Mouse (Mus musculus): ENCODE results near the gene Hist1h2bg. TPM values are rescaled to one million over a fixed set of nuclear protein-coding genes. Genes with fewer than 3 reads are reported as not detected.
A peak's percentile ranks its signal among the peaks of the same experiment; 100 is the strongest.
"Not testable (repeated sequence)": the region's sequence is repeated elsewhere in the genome, so short reads cannot be mapped to it uniquely, and the experiment has no call there.

Gene Hist1h2bg
- total RNA-seq, 2 experiments from 2014 or later, result 386 to 1,210 TPM

DNA sequence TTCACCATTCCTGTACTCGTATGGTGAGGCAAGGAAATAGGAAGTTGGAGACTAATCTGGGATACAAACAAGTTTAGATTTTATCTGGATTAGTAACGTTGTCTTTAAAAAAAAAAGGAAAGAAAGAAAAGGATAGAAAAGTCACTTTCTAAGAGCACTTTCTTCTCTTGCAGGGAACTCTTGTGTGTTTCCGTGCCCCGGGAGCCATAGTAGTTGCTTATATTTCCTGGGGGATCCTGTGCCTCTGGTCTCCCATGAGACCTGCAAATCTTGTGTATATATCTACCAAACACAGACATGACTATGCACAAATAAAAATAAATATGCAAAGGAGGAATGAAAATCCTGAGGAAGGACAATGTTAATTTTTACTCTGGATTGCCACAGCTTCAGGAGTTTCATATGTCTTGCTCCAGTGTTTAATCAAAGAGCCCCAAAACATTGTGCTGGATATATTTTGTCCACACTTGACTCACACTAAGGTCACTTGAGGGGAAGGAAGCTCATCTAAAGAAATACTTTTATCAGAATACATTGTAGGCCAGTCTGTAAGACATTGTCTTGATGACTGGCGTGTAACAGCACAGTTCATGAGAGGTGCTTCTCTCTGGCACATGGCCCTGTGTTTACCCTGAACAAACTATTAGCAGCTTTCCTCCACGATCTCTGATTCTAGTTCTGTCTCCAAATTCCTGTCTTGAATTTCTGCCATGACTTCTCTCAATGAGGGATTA, 5.9 kb downstream of the Hist1h2bg start:
- no peak for ATAC-seq (replicated peaks; ENCODE audit: low FRiP score, low TSS enrichment, poor library complexity, severe bottlenecking)

DNA sequence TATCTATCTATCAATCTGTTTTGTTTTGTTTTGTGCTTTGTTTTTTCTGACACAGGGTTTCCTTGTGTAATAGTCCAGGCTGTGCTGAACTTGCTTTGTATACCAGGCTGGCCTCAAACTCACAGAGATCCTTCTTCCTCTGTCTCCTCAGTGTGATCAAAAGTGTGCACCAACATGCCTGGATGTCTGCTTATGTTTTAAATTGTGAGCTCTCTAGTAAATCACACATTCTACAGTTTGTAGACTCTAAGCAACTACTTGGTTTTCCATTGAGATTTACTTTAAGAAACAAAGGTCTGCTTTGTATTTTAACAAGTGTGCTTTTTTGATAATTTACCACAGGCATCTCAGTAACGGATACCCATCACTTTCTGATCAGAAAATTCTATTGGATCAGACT, 6.6 kb downstream of the Hist1h2bg start:
- ATAC-seq (replicated peaks; ENCODE audit: low FRiP score, low TSS enrichment, poor library complexity, severe bottlenecking), result no peak

GRCm38 (mm10) chr13:23581408-23582218, 10.4 kb downstream of the Hist1h2bg start, which contains the start of gene Hist1h4d:
Gene Hist1h4d (plus strand): TSS chr13:23581598.
- peak; percentile 67 for ATAC-seq (replicated peaks; ENCODE audit: low FRiP score, low TSS enrichment, poor library complexity, severe bottlenecking)

GRCm38 (mm10) chr13:23582219-23583056, 11.2 kb downstream of the Hist1h2bg start:
- ATAC-seq (replicated peaks; ENCODE audit: low FRiP score, low TSS enrichment, poor library complexity, severe bottlenecking), result peak; percentile 31

DNA sequence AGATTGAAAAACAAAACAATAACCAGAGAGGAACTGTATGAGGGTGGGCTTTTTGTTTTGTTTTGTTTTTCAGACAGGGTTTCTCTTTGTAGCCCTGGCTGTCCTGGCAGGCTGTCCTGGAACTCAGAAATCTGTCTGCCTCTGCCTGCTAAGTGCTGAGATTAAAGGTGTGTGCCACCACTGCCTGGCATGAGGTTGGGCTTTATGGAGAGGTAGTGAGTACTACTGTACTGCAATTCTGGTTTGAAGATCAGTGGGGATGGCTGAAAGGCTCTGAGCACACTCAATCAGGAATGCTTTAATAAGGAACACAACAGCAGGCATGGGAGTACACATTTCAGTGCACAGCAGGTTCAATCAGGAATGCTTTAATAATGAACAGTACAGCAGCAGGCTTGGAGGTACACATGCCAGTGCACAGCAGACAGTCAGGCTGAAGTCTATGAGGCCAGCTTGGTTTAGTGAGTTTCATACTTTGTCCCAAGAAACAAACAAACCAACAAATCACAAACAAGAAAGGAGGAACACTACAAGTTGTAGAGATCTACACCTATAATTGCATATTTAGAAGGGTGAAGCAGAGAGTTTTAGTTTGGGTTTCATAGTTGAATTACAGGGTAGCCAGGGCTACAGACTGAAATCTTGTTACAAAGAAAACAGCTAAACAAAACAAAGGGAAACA, 12.3 kb downstream of the Hist1h2bg start:
- no peak for ATAC-seq (replicated peaks; ENCODE audit: low FRiP score, low TSS enrichment, poor library complexity, severe bottlenecking)

- ATAC-seq (replicated peaks; ENCODE audit: low FRiP score, low TSS enrichment, poor library complexity, severe bottlenecking), result no peak
These were observed 13.1 kb downstream of the Hist1h2bg start for GRCm38 (mm10) chr13:23584331-23584730.

- ATAC-seq (replicated peaks; ENCODE audit: low FRiP score, low TSS enrichment, poor library complexity, severe bottlenecking), result peak; percentile 16
These were observed 13.8 kb downstream of the Hist1h2bg start for GRCm38 (mm10) chr13:23585029-23585441.

DNA sequence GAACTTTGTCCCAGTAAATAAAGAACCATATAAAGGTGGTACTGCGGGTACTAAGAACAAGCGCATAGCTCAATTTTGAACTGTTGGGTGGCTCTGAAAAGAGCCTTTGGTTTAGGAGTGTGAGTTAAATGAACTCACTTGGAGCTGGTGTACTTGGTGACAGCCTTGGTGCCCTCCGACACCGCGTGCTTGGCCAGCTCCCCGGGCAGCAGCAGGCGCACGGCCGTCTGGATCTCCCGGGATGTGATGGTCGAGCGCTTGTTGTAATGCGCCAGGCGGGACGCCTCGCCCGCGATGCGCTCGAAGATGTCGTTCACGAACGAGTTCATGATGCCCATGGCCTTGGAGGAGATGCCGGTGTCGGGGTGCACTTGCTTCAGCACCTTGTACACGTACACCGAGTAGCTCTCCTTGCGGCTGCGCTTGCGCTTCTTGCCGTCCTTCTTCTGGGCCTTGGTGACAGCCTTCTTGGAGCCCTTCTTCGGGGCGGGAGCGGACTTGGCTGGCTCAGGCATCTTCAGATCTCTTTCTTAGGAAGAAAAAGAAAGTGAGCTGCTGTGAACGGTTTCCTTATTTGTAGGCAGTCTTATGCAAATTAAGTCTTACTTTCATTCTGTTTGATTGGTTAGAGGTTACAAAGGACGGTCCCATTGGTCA, 14.4 kb downstream of the Hist1h2bg start:
- peak; percentile 70 for ATAC-seq (replicated peaks; ENCODE audit: low FRiP score, low TSS enrichment, poor library complexity, severe bottlenecking)

- no peak for ATAC-seq (replicated peaks; ENCODE audit: low FRiP score, low TSS enrichment, poor library complexity, severe bottlenecking)
These were observed 15.1 kb downstream of the Hist1h2bg start for GRCm38 (mm10) chr13:23586099-23586939.

DNA sequence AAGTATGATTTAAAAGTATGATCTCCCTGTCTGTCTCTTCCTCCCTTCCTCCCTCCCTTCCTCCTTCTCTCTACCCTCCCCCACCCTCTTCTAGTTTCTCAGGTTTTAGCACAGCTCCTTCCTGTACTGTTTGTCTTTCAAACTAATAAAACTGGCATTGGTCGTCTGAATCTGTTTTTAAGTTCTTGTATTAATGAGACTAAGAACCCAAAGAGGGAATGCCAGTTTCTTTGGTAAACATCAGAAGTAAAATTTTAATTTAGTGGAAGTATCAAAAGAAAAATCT, 15.7 kb downstream of the Hist1h2bg start:
- ATAC-seq (replicated peaks; ENCODE audit: low FRiP score, low TSS enrichment, poor library complexity, severe bottlenecking), result no peak

DNA sequence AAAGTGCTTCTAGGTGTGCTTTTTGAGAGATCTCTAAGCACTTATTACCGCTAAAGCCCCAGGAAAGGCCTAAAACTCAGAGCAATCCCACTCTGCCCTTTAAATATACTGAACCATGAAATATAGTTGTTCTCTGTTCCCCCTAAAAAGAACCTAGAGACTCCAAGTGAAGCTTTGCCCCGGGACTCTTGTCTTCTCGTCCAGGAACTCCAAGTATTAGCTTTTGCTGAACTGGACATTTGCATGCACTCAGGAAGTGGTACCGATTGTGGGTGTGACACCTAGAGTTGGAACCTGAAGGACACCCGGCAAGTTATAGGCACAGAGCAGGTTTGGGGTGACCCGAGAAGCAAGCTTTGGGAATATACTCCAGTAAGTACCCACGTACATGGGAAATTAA, 20.0 kb downstream of the Hist1h2bg start:
- ATAC-seq (replicated peaks; ENCODE audit: low FRiP score, low TSS enrichment, poor library complexity, severe bottlenecking), result no peak

GRCm38 (mm10) chr13:23591886-23592285, 20.7 kb downstream of the Hist1h2bg start:
- ATAC-seq (replicated peaks; ENCODE audit: low FRiP score, low TSS enrichment, poor library complexity, severe bottlenecking), result not testable (repeated sequence)

DNA sequence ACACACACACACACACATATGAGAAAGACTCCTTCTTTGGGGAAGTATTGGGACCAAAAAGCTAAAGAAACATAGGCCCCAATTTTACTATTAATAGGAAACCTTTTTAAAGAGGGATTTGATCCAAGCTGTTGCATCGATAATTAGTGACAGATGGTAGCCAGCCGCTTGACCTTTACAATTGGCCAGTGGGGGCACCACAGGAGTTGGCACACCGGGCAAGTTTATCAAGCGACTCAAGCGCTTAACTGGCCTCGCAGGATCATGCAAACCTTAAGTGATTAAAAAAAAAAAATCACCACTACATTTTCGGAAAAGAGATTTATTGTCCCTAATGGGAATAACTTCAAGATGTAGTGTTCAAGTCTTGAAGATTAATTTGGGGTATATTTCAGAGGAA, 21.4 kb downstream of the Hist1h2bg start:
- ATAC-seq (replicated peaks; ENCODE audit: low FRiP score, low TSS enrichment, poor library complexity, severe bottlenecking), result no peak

- no peak for ATAC-seq (replicated peaks; ENCODE audit: low FRiP score, low TSS enrichment, poor library complexity, severe bottlenecking)
These were observed 22.0 kb downstream of the Hist1h2bg start for GRCm38 (mm10) chr13:23593051-23593770.

- ATAC-seq (replicated peaks; ENCODE audit: low FRiP score, low TSS enrichment, poor library complexity, severe bottlenecking), result no peak
These were observed 24.0 kb downstream of the Hist1h2bg start for GRCm38 (mm10) chr13:23595185-23595584.

DNA sequence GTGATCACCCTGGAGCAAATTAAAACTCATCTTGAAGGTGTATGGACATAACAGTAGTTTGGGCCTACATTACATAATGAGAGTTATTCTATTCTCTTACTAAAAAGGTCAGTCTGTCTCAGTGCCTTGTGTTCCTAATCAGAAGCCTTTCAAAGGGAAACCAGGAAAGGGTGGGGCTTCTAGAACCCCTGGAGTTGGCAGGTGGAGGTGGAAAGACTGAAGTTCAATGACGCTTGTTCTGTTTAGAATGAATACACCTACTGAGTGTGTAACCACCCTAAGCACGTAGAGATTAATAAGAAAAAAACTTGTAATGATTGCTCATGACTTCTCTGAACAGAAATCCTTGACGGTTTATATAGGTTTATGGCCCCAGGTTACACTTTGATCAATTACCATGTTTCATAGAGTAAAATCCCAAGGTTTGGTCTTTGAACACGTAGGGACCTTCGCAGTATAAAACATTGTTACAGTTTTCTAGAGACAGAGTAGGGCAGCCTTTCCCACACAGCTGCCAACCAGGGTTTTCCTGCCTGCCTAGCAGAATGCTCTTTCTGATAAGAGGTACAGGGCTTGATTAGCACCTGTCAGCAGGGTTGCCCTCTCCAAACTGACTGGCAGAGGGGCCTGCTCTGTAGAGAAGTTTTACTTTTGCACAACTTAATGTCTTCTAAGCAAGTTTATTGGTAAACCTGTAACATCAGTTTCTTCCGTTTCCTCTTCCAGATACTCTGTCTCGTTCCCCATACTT, 24.6 kb downstream of the Hist1h2bg start:
- ATAC-seq (replicated peaks; ENCODE audit: low FRiP score, low TSS enrichment, poor library complexity, severe bottlenecking), result peak; percentile 97

DNA sequence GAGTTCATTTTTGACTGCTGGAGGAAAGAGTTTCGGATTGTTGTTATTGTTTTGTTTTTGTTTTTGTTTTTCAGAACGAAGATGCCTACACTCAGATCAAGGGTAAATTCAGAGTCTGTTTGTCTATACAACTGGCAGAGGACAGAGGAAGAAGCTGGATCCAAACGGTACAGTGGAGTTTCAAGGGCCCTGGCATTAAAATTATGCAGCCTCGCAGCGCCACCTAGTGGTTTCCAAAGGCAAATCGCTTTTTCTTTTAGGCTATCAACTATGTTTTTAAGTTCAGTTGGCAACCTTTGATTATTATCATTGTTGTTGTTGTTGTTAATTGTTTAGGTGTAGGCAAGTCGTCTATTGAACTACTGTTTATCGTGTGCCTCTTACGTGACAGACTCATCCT, 26.8 kb downstream of the Hist1h2bg start:
- peak; percentile 56 for ATAC-seq (replicated peaks; ENCODE audit: low FRiP score, low TSS enrichment, poor library complexity, severe bottlenecking)

Measured in megakaryocyte-erythroid progenitor cell, adult 5-6 weeks (primary cell).